Comparison of ENCODE assay signal across 8 mouse cellular contexts in the genomic region with DNA sequence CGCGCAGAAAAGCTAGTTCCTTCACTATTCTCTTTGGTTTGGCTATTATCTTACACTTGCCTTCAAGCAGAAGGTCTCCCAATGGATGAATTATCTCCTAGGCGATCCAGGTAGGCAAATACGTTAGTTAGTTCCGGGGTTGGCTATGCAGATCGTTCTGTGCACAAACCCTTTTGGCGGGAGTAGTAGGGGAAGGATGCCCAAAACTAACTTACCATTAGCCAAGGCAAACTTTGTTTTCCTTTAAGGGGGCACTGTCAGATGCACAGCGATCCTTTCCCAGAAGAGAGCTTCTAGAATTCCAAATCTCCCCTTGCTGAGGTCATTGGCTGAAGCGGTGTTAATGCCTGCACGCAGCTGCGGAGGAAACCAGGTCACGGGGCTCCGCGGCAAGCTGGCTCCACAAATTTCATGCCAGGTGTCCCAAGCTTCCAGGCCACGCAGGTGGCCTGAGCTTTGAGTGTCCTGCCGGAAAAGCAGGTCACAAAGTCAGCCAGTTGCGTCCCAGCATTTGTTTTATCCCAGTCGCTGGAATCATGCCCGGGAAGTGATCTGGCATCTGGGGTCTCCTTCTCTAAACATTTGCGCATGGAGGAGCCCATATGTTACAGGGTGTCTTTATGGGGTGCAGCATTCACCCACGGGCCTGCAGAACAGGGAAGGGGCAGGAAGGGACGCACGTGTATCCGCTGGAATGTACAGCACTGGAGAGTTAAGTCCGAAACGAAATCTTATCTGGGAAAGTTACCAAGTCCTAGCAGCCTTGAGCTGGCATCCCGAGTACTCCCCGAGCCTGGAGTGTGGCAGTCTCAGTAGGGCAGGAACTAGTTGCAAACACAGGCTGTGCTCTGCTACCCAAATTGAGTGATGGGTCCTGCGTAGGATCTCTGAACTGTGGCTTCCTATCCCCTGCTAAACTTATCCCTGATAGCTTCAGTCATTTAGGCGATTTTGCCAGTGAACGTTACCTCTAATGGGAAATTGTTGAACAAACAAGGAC. TPM values are rescaled to one million over a fixed set of nuclear protein-coding genes. Genes with fewer than 3 reads are reported as not detected.
DNase-seq lines count a peak whose midpoint lies in the region; ATAC-seq and TF ChIP-seq lines count a peak whose summit lies in the region.

No protein-coding gene starts in this region.

- no peak for DNase-seq in frontal cortex, postnatal 25 days (ENCODE audit: low spot score in 2 of 2)
- DNase-seq in right cerebral cortex, adult 18-20 months = peak; percentile 11
- DNase-seq in right cerebral cortex, postnatal 36 days (ENCODE audit: low spot score in 2 of 2) = no peak
- DNase-seq in stomach, postnatal 0 days (ENCODE audit: low spot score) = no peak
- DNase-seq in frontal cortex, adult 2 months (ENCODE audit: extremely low spot score in 1 of 2, low spot score in 1 of 2) = no peak
- DNase-seq in liver, embryonic 11.5 days (ENCODE audit: low spot score) = no peak

- H3K9me3 ChIP-seq in intestine, postnatal 0 days (ENCODE audit: control insufficient read depth) = no peaks in the 10 kb centered on the region
- H3K9me3 ChIP-seq in stomach, postnatal 0 days (ENCODE audit: control insufficient read depth, low read length) = no peaks in the 10 kb centered on the region
- H3K9me3 ChIP-seq in liver, embryonic 11.5 days (ENCODE audit: control insufficient read depth, low read length) = no peaks in the 10 kb centered on the region

- H3K4me2 ChIP-seq in intestine, postnatal 0 days (replicated peaks; ENCODE audit: low read depth) = no peak overlapping the region
- 0 out of 2 replicates have a peak overlapping the region, but pooled peaks have one; percentile 14 for H3K4me2 ChIP-seq in stomach, postnatal 0 days (replicated peaks; ENCODE audit: low read depth)
- H3K4me2 ChIP-seq in liver, embryonic 11.5 days = no peak overlapping the region

- H3K9ac ChIP-seq in intestine, postnatal 0 days (ENCODE audit: low read depth, low read length) = no peak overlapping the region
- no peak overlapping the region for H3K9ac ChIP-seq in stomach, postnatal 0 days (ENCODE audit: low read length)
- H3K9ac ChIP-seq in liver, embryonic 11.5 days (ENCODE audit: low read depth, low read length) = no peak overlapping the region

- no peak for TF ChIP-seq EP300 in stomach, postnatal 0 days (optimal IDR thresholded peaks at IDR 0.05)

- peaks cover 57% of the 10 kb centered on the region for H3K27me3 ChIP-seq in intestine, postnatal 0 days (replicated peaks; ENCODE audit: control insufficient read depth, insufficient read depth, low read length)
- H3K27me3 ChIP-seq in stomach, postnatal 0 days (ENCODE audit: control insufficient read depth, insufficient read depth, low read length) = peaks cover 28% of the 10 kb centered on the region
- peaks cover 73% of the 10 kb centered on the region for H3K27me3 ChIP-seq in liver, embryonic 11.5 days (replicated peaks; ENCODE audit: control insufficient read depth, insufficient read depth, low read length)

- H3K27ac ChIP-seq in intestine, postnatal 0 days (ENCODE audit: low read depth, low read length) = no peak overlapping the region
- H3K27ac ChIP-seq in stomach, postnatal 0 days (replicated peaks) = no peak overlapping the region
- no peak overlapping the region for H3K27ac ChIP-seq in liver, embryonic 11.5 days (ENCODE audit: low read depth, low read length)

- 0 out of 2 replicates have a peak overlapping the region, but pooled peaks have one; percentile 16 for H3K4me3 ChIP-seq in intestine, postnatal 0 days (ENCODE audit: low read depth, low read length)
- H3K4me3 ChIP-seq in stomach, postnatal 0 days (ENCODE audit: low read depth, low read length) = no peak overlapping the region
- H3K4me3 ChIP-seq in liver, embryonic 11.5 days (ENCODE audit: low read depth, low read length) = no peak overlapping the region

- TF ChIP-seq CTCF in intestine, postnatal 0 days (IDR thresholded peaks at IDR 0.05; ENCODE audit: low read depth) = no peak
- no peak for TF ChIP-seq CTCF in stomach, postnatal 0 days (IDR thresholded peaks at IDR 0.05; ENCODE audit: low read depth)

- 0 out of 2 replicates have a peak, but pooled peaks cover 9% of the 10 kb centered on the region for H3K4me1 ChIP-seq in intestine, postnatal 0 days (replicated peaks; ENCODE audit: control insufficient read depth, insufficient read depth, low read length)
- no peaks in the 10 kb centered on the region for H3K4me1 ChIP-seq in stomach, postnatal 0 days (replicated peaks; ENCODE audit: control insufficient read depth, insufficient read depth)
- no peaks in the 10 kb centered on the region for H3K4me1 ChIP-seq in liver, embryonic 11.5 days (replicated peaks; ENCODE audit: control insufficient read depth, insufficient read depth, low read length)

- peak; percentile 75 for ATAC-seq in frontal cortex, adult (ENCODE audit: low TSS enrichment)
- ATAC-seq in intestine, postnatal 0 days = no peak
- ATAC-seq in stomach, postnatal 0 days (ENCODE audit: low FRiP score, low TSS enrichment) = no peak
- ATAC-seq in liver, embryonic 11.5 days (replicated peaks; ENCODE audit: low FRiP score) = no peak

- no peaks in the 10 kb centered on the region for H3K36me3 ChIP-seq in intestine, postnatal 0 days (ENCODE audit: control insufficient read depth, insufficient read depth)
- H3K36me3 ChIP-seq in stomach, postnatal 0 days (ENCODE audit: control insufficient read depth, insufficient read depth, low read length) = no peaks in the 10 kb centered on the region
- H3K36me3 ChIP-seq in liver, embryonic 11.5 days (ENCODE audit: control insufficient read depth, insufficient read depth, low read length) = no peaks in the 10 kb centered on the region

- 2% methylated on average over 31 of the region's 31 CpGs for WGBS in intestine, postnatal 0 days
- 3% methylated on average over 31 of the region's 31 CpGs for WGBS in stomach, postnatal 0 days
- WGBS in liver, embryonic 11.5 days = 2% methylated on average over 31 of the region's 31 CpGs

RNA-seq across cellular contexts. Expression of a gene that starts 22.5 kb away (rescaled TPM):
- polyA plus RNA-seq in intestine, postnatal 0 days (2015; fragmentation: Nextera tagmentation; extraction: Ambion mirVana) = 0.05 TPM in 1 of 2 replicates, not detected in the other
- 0.06 and 0.07 TPM in 2 replicates for polyA plus RNA-seq in stomach, postnatal 0 days (2015; fragmentation: Nextera tagmentation; extraction: Ambion mirVana)
- 11.9 and 13.9 TPM in 2 replicates for polyA plus RNA-seq in frontal cortex, adult 2 months (2012; rRNA removed)
- polyA plus RNA-seq in liver, embryonic 11.5 days (2014; fragmentation: Nextera tagmentation; extraction: Ambion mirVana) = not detected in 2 replicates

Comparison
In these comparisons a context has a peak if more than half of its experiments do, and no peak if none do; other contexts are left out.
1. RNA of a gene that starts 22.5 kb away (polyA plus RNA-seq): 11.9 to 13.9 TPM in frontal cortex, adult 2 months; 0.06 to 0.07 TPM in stomach, postnatal 0 days, 0.05 TPM in intestine, postnatal 0 days and not detected in liver, embryonic 11.5 days; every median in the first group is over 10 times any median in the second.